Comparison of ENCODE assay signal across 19 mouse cellular contexts in genomic region chr17:27980391-27980955, GRCm38 (mm10).
DNase-seq lines count a peak whose midpoint lies in the region; ATAC-seq and TF ChIP-seq lines count a peak whose summit lies in the region.
"Had no signal": no experiment of that assay in that cellular context is flagged by ENCODE, and none has a peak within 500 bp of the region (broad histone marks: within the 10 kb centered on the region; RNA-seq: fewer than 3 reads in every experiment).

No protein-coding gene starts in this region.

- no peaks in the 10 kb centered on the region; the same call in 1 of the 2 replicates for H3K4me1 ChIP-seq in liver, adult 2 months (ENCODE audit: control insufficient read depth, insufficient read depth, low read length)
- no peaks in the 10 kb centered on the region for H3K4me1 ChIP-seq in liver, embryonic 11.5 days (replicated peaks; ENCODE audit: control insufficient read depth, insufficient read depth, low read length)
- no peaks in the 10 kb centered on the region for H3K4me1 ChIP-seq in lung, postnatal 0 days (ENCODE audit: insufficient read depth, low read depth, low read length)
- peaks cover 0 to 2% of the 10 kb centered on the region in 2 experiments; a peak in 1 of 4 replicates for H3K4me1 ChIP-seq in liver, embryonic 14.5 days (replicated peaks; ENCODE audit: control insufficient read depth in 2 of 2, insufficient read depth in 2 of 2, low read length in 1 of 2)
- H3K4me1 ChIP-seq in liver, postnatal 0 days (ENCODE audit: insufficient read depth) = peaks cover 3% of the 10 kb centered on the region; the same call in 1 of the 2 replicates
- H3K4me1 ChIP-seq: embryonic facial prominence, embryonic 13.5 days; forebrain, embryonic 12.5 days; heart, embryonic 12.5 days; hindbrain, embryonic 10.5 days had no signal

- H3K27me3 ChIP-seq in liver, adult 2 months (ENCODE audit: control insufficient read depth, insufficient read depth, low read length) = no peaks in the 10 kb centered on the region
- no peaks in the 10 kb centered on the region for H3K27me3 ChIP-seq in liver, embryonic 11.5 days (replicated peaks; ENCODE audit: control insufficient read depth, insufficient read depth, low read length)
- H3K27me3 ChIP-seq in lung, postnatal 0 days (replicated peaks; ENCODE audit: insufficient read depth, low read length) = no peaks in the 10 kb centered on the region
- no peaks in the 10 kb centered on the region for H3K27me3 ChIP-seq in liver, embryonic 14.5 days (ENCODE audit: control insufficient read depth, insufficient read depth, low read length)
- H3K27me3 ChIP-seq in liver, postnatal 0 days (ENCODE audit: insufficient read depth, low read length) = no peaks in the 10 kb centered on the region
- H3K27me3 ChIP-seq: embryonic facial prominence, embryonic 13.5 days; forebrain, embryonic 12.5 days; heart, embryonic 12.5 days had no signal

- H3K4me2 ChIP-seq in liver, embryonic 11.5 days = no peak overlapping the region
- H3K4me2 ChIP-seq in lung, postnatal 0 days (replicated peaks; ENCODE audit: low read depth, low read length) = no peak overlapping the region
- no peak overlapping the region for H3K4me2 ChIP-seq in liver, embryonic 14.5 days (ENCODE audit: low read depth)
- H3K4me2 ChIP-seq in liver, postnatal 0 days (ENCODE audit: low read depth, low read length) = no peak overlapping the region
- H3K4me2 ChIP-seq: embryonic facial prominence, embryonic 13.5 days; forebrain, embryonic 12.5 days; heart, embryonic 12.5 days; hindbrain, embryonic 14.5 days had no signal

- no peaks in the 10 kb centered on the region for H3K79me2 ChIP-seq in liver, adult 2 months (ENCODE audit: control insufficient read depth, insufficient read depth, low read length)

- no peak overlapping the region for H3K27ac ChIP-seq in liver, adult 2 months (replicated peaks; ENCODE audit: insufficient read depth, low read depth, low read length)
- no peak overlapping the region for H3K27ac ChIP-seq in liver, embryonic 11.5 days (ENCODE audit: low read depth, low read length)
- H3K27ac ChIP-seq in lung, postnatal 0 days (ENCODE audit: low read length) = no peak overlapping the region
- H3K27ac ChIP-seq in liver, embryonic 14.5 days = no peak overlapping the region
- H3K27ac ChIP-seq in liver, postnatal 0 days (ENCODE audit: low read depth) = no peak overlapping the region
- H3K27ac ChIP-seq: embryonic facial prominence, embryonic 13.5 days; forebrain, embryonic 12.5 days; gastrocnemius, adult 2 months; hindbrain, embryonic 10.5 days; hindbrain, embryonic 14.5 days had no signal

- H3K4me3 ChIP-seq in liver, adult 2 months (ENCODE audit: insufficient read depth, low read depth, low read length) = no peak overlapping the region
- no peak overlapping the region for H3K4me3 ChIP-seq in liver, embryonic 11.5 days (ENCODE audit: low read depth, low read length)
- H3K4me3 ChIP-seq in lung, postnatal 0 days (ENCODE audit: low read depth, low read length) = no peak overlapping the region
- H3K4me3 ChIP-seq in liver, embryonic 14.5 days (ENCODE audit: insufficient read depth in 1 of 2, low read depth in 2 of 2, low read length in 2 of 2) = no peak overlapping the region
- no peak overlapping the region for H3K4me3 ChIP-seq in liver, postnatal 0 days (ENCODE audit: low read depth, low read length)
- H3K4me3 ChIP-seq: embryonic facial prominence, embryonic 13.5 days; forebrain, embryonic 12.5 days; gastrocnemius, adult 2 months; heart, embryonic 12.5 days; hindbrain, embryonic 10.5 days had no signal

- H3K9ac ChIP-seq in liver, adult 2 months (ENCODE audit: low read depth, low read length) = no peak overlapping the region
- no peak overlapping the region for H3K9ac ChIP-seq in liver, embryonic 11.5 days (ENCODE audit: low read depth, low read length)
- H3K9ac ChIP-seq in lung, postnatal 0 days (replicated peaks; ENCODE audit: low read depth) = no peak overlapping the region
- no peak overlapping the region for H3K9ac ChIP-seq in liver, embryonic 14.5 days (replicated peaks)
- no peak overlapping the region for H3K9ac ChIP-seq in liver, postnatal 0 days (replicated peaks)
- H3K9ac ChIP-seq: embryonic facial prominence, embryonic 13.5 days; forebrain, embryonic 12.5 days; heart, embryonic 12.5 days; hindbrain, embryonic 14.5 days had no signal

- peak; percentile 38 for DNase-seq in liver, adult 2 months (ENCODE audit: extremely low read depth, low read depth, low spot score)
- no peak for DNase-seq in liver, embryonic 11.5 days (ENCODE audit: low spot score)
- peak; percentile 82 for DNase-seq in lung, postnatal 0 days (ENCODE audit: low spot score)
- DNase-seq in lung, postnatal 25 days (ENCODE audit: low spot score) = no peak
- peak in 2 of 3 experiments; percentile 9 for DNase-seq in liver, embryonic 14.5 days (ENCODE audit: low read depth in 3 of 3, low spot score in 3 of 3)
- DNase-seq in liver, postnatal 0 days = no peak
- no peak for DNase-seq in layer of hippocampus, postnatal 25 days (ENCODE audit: extremely low spot score in 1 of 2, low spot score in 1 of 2)
- DNase-seq: cerebellum, adult 18-20 months; cerebellum, adult 9-11 months; cerebellum, postnatal 36 days; gastrocnemius, adult 2 months; gastrocnemius, postnatal 25 days had no signal

- H3K36me3 ChIP-seq in liver, adult 2 months (ENCODE audit: control insufficient read depth, insufficient read depth, low read length) = peaks cover 5% of the 10 kb centered on the region; the same call in 1 of the 2 replicates
- peaks cover 6% of the 10 kb centered on the region; the same call in 1 of the 2 replicates for H3K36me3 ChIP-seq in liver, embryonic 11.5 days (ENCODE audit: control insufficient read depth, insufficient read depth, low read length)
- H3K36me3 ChIP-seq in lung, postnatal 0 days (ENCODE audit: insufficient read depth, low read length) = peaks cover 23% of the 10 kb centered on the region
- H3K36me3 ChIP-seq in liver, embryonic 14.5 days (replicated peaks; ENCODE audit: control insufficient read depth, insufficient read depth, low read depth) = no peaks in the 10 kb centered on the region
- H3K36me3 ChIP-seq in liver, postnatal 0 days (replicated peaks; ENCODE audit: insufficient read depth, low read length) = peaks cover 31% of the 10 kb centered on the region

- no peak for TF ChIP-seq CTCF in liver, adult 2 months (IDR thresholded peaks at IDR 0.05; ENCODE audit: low read depth, low read length)
- TF ChIP-seq CTCF in lung, postnatal 0 days (IDR thresholded peaks at IDR 0.05) = no peak
- TF ChIP-seq CTCF in liver, embryonic 14.5 days (IDR thresholded peaks at IDR 0.05; ENCODE audit: low read depth) = no peak
- no peak for TF ChIP-seq CTCF in liver, postnatal 0 days (IDR thresholded peaks at IDR 0.05; ENCODE audit: low read depth)

- no peaks in the 10 kb centered on the region for H3K9me3 ChIP-seq in liver, embryonic 11.5 days (ENCODE audit: control insufficient read depth, low read length)
- no peaks in the 10 kb centered on the region for H3K9me3 ChIP-seq in lung, postnatal 0 days (ENCODE audit: low read length)
- no peaks in the 10 kb centered on the region for H3K9me3 ChIP-seq in liver, embryonic 14.5 days (ENCODE audit: control insufficient read depth, low read length)
- no peaks in the 10 kb centered on the region for H3K9me3 ChIP-seq in liver, postnatal 0 days (ENCODE audit: low read length)
- H3K9me3 ChIP-seq: embryonic facial prominence, embryonic 13.5 days; forebrain, embryonic 12.5 days; heart, embryonic 12.5 days; hindbrain, embryonic 10.5 days had no signal

- no peak; the same call in 1 of the 2 replicates for ATAC-seq in liver, embryonic 11.5 days (replicated peaks; ENCODE audit: low FRiP score)
- peak; percentile 71 for ATAC-seq in lung, postnatal 0 days
- peak; percentile 51; the same call in 1 of the 2 replicates for ATAC-seq in liver, embryonic 14.5 days (ENCODE audit: insufficient read depth)
- peak; percentile 41; the same call in 1 of the 2 replicates for ATAC-seq in liver, postnatal 0 days
- ATAC-seq in megakaryocyte, adult 5-6 weeks (ENCODE audit: poor library complexity, severe bottlenecking) = no peak
- ATAC-seq: forebrain, embryonic 16.5 days had no signal

- 47% methylated on average over 3 of the region's 3 CpGs for WGBS in liver, adult 2 months
- WGBS in liver, embryonic 11.5 days = 89% methylated on average over 3 of the region's 3 CpGs
- 82% methylated on average over 3 of the region's 3 CpGs for WGBS in lung, postnatal 0 days
- WGBS in liver, embryonic 14.5 days (ENCODE audit: insufficient replicate concordance) = 68% methylated on average over 3 of the region's 3 CpGs
- WGBS in liver, postnatal 0 days (ENCODE audit: insufficient replicate concordance) = 64% methylated on average over 3 of the region's 3 CpGs

- no peak for TF ChIP-seq EP300 in lung, postnatal 0 days (IDR thresholded peaks at IDR 0.05)
- no peak for TF ChIP-seq EP300 in liver, embryonic 14.5 days (IDR thresholded peaks at IDR 0.05; ENCODE audit: low read depth)
- no peak for TF ChIP-seq EP300 in liver, postnatal 0 days (IDR thresholded peaks at IDR 0.05; ENCODE audit: low read depth)

- TF ChIP-seq POLR2A in liver, adult 2 months (IDR thresholded peaks at IDR 0.05; ENCODE audit: extremely low read depth, insufficient read depth, low read length) = no peak

Comparison
In these comparisons a context has a peak if more than half of its experiments do, and no peak if none do; other contexts are left out.
1. DNase-seq: peak in liver, adult 2 months (single experiment), lung, postnatal 0 days (single experiment) and liver, embryonic 14.5 days (2 of 3); none in liver, embryonic 11.5 days (single experiment), lung, postnatal 25 days (single experiment), liver, postnatal 0 days (single experiment) and layer of hippocampus, postnatal 25 days (0 of 2).
2. ATAC-seq: peak in lung, postnatal 0 days (single experiment), liver, embryonic 14.5 days (single experiment) and liver, postnatal 0 days (single experiment); none in liver, embryonic 11.5 days (single experiment) and megakaryocyte, adult 5-6 weeks (single experiment).